Comparison of ENCODE assay signal across 8 mouse cellular contexts in the genomic region with DNA sequence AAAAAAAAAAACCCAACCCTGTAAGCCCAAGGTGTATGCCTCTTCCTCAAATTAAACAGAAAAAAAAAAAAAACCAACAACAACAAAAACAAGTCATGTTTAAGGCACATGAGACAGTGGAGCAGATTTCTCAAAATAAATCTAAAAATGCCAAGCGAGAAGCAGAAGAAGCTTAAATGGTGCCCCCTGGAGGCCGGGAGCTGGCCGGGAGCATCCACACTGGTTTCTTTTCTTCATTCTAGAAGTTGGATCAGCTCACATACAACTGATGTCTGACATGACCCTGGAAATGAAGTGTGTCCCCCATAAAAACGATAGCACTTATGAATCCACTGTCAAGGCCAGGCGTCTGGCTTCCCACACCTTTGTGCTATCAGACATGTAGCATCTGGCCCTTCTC. TPM values are rescaled to one million over a fixed set of nuclear protein-coding genes. Genes with fewer than 3 reads are reported as not detected.
DNase-seq lines count a peak whose midpoint lies in the region; ATAC-seq and TF ChIP-seq lines count a peak whose summit lies in the region.

No protein-coding gene starts in this region.

- 54% methylated on average over 5 of the region's 5 CpGs for WGBS in midbrain, embryonic 14.5 days
- WGBS in midbrain, embryonic 16.5 days = 49% methylated on average over 5 of the region's 5 CpGs
- 49% methylated on average over 5 of the region's 5 CpGs for WGBS in midbrain, postnatal 0 days

- H3K4me1 ChIP-seq in midbrain, embryonic 14.5 days (ENCODE audit: control insufficient read depth, insufficient read depth, low read length) = no peaks in the 10 kb centered on the region
- H3K4me1 ChIP-seq in midbrain, embryonic 16.5 days (ENCODE audit: control insufficient read depth, insufficient read depth, low read length) = no peaks in the 10 kb centered on the region
- no peaks in the 10 kb centered on the region for H3K4me1 ChIP-seq in midbrain, postnatal 0 days (ENCODE audit: insufficient read depth, low read length)

- peak; percentile 56 for TF ChIP-seq CTCF in gastrocnemius, adult 2 months (IDR thresholded peaks at IDR 0.05)
- TF ChIP-seq CTCF in midbrain, postnatal 0 days (IDR thresholded peaks at IDR 0.05) = peak; percentile 65

- H3K27ac ChIP-seq in gastrocnemius, adult 2 months = no peak overlapping the region
- no peak overlapping the region for H3K27ac ChIP-seq in midbrain, embryonic 14.5 days (replicated peaks; ENCODE audit: low read depth, low read length)
- H3K27ac ChIP-seq in midbrain, embryonic 16.5 days (ENCODE audit: low read length) = no peak overlapping the region
- no peak overlapping the region for H3K27ac ChIP-seq in midbrain, postnatal 0 days (ENCODE audit: low read depth, low read length)

- H3K9me3 ChIP-seq in midbrain, embryonic 14.5 days (ENCODE audit: control insufficient read depth, low read length) = no peaks in the 10 kb centered on the region
- no peaks in the 10 kb centered on the region for H3K9me3 ChIP-seq in midbrain, embryonic 16.5 days (replicated peaks; ENCODE audit: control insufficient read depth, low read length, poor library complexity, severe bottlenecking)
- no peaks in the 10 kb centered on the region for H3K9me3 ChIP-seq in midbrain, postnatal 0 days (ENCODE audit: low read length)

- H3K9ac ChIP-seq in midbrain, embryonic 14.5 days (replicated peaks; ENCODE audit: low read length) = no peak overlapping the region
- H3K9ac ChIP-seq in midbrain, embryonic 16.5 days (ENCODE audit: low read depth, low read length) = no peak overlapping the region
- H3K9ac ChIP-seq in midbrain, postnatal 0 days (replicated peaks; ENCODE audit: low read length, poor library complexity, severe bottlenecking) = no peak overlapping the region

- intact Hi-C loops in gastrocnemius, adult 2 months (cut with DNase I) = loop anchor here (5.0 kb wide), 1 partner anchor 69 kb away; a partner anchor contains a TSS
- intact Hi-C loops in gastrocnemius, postnatal 14 days (cut with DNase I; ENCODE audit: low total_unique reads) = no loop called here

- H3K27me3 ChIP-seq in midbrain, embryonic 14.5 days (ENCODE audit: control insufficient read depth, insufficient read depth, low read length) = no peaks in the 10 kb centered on the region
- H3K27me3 ChIP-seq in midbrain, embryonic 16.5 days (ENCODE audit: control insufficient read depth, insufficient read depth, low read depth, low read length) = no peaks in the 10 kb centered on the region
- H3K27me3 ChIP-seq in midbrain, postnatal 0 days (ENCODE audit: insufficient read depth, low read length) = no peaks in the 10 kb centered on the region

- H3K36me3 ChIP-seq in midbrain, embryonic 14.5 days (ENCODE audit: control insufficient read depth, insufficient read depth, low read length) = peaks cover 80% of the 10 kb centered on the region
- H3K36me3 ChIP-seq in midbrain, embryonic 16.5 days (ENCODE audit: control insufficient read depth, insufficient read depth, low read length) = peaks cover 28% of the 10 kb centered on the region
- H3K36me3 ChIP-seq in midbrain, postnatal 0 days (ENCODE audit: insufficient read depth, low read length) = peaks cover 58% of the 10 kb centered on the region

- H3K4me2 ChIP-seq in midbrain, embryonic 14.5 days (ENCODE audit: low read length) = no peak overlapping the region
- H3K4me2 ChIP-seq in midbrain, embryonic 16.5 days (ENCODE audit: low read length) = no peak overlapping the region
- no peak overlapping the region for H3K4me2 ChIP-seq in midbrain, postnatal 0 days (ENCODE audit: low read depth, low read length, poor library complexity, severe bottlenecking)

- ATAC-seq in midbrain, embryonic 14.5 days (ENCODE audit: low FRiP score, low TSS enrichment) = no peak
- ATAC-seq in midbrain, embryonic 16.5 days = no peak
- no peak for ATAC-seq in midbrain, postnatal 0 days (ENCODE audit: low FRiP score)

- H3K4me3 ChIP-seq in gastrocnemius, adult 2 months = no peak overlapping the region
- H3K4me3 ChIP-seq in midbrain, embryonic 14.5 days (replicated peaks; ENCODE audit: low read depth, low read length) = no peak overlapping the region
- no peak overlapping the region for H3K4me3 ChIP-seq in midbrain, embryonic 16.5 days (ENCODE audit: low read depth, low read length)
- H3K4me3 ChIP-seq in midbrain, postnatal 0 days (ENCODE audit: low read depth, low read length) = no peak overlapping the region

- no peak for DNase-seq in gastrocnemius, adult 2 months
- DNase-seq in gastrocnemius, postnatal 14 days = no peak
- DNase-seq in midbrain, embryonic 14.5 days = peak; percentile 69
- peak; percentile 43 for DNase-seq in adipocyte (ENCODE audit: low spot score)
- peak; percentile 75 for DNase-seq in kidney, postnatal 10 days
- peak; percentile 25 for DNase-seq in midbrain, postnatal 0 days (ENCODE audit: low spot score)
- no peak for DNase-seq in natural killer cell, adult 2 months (ENCODE audit: low spot score in 2 of 2)

RNA-seq across cellular contexts. Expression of a gene that starts 35.1 kb away (rescaled TPM):
- 10 to 100 TPM; 14.4 to 14.8 TPM for total RNA-seq in gastrocnemius, adult 2 months (2021)
- 10 to 100 TPM; 11.1 to 15.3 TPM for total RNA-seq in gastrocnemius, postnatal 14 days (2021)
- 9.2 and 13.7 TPM in 2 replicates for polyA plus RNA-seq in midbrain, embryonic 14.5 days (2014; fragmentation: Nextera tagmentation; extraction: Ambion mirVana)
- polyA plus RNA-seq in midbrain, embryonic 16.5 days (2015; fragmentation: Nextera tagmentation; extraction: Ambion mirVana) = 7.0 and 7.9 TPM in 2 replicates
- total RNA-seq in midbrain, postnatal 0 days (2014; rRNA removed) = 10.3 and 25.6 TPM in 2 replicates
- 4.3 and 6.2 TPM in 2 replicates for polyA plus RNA-seq in midbrain, postnatal 0 days (2015; fragmentation: Nextera tagmentation; extraction: Ambion mirVana)

RNA-seq across cellular contexts. Expression of a gene that starts 36.0 kb away (rescaled TPM):
- total RNA-seq in gastrocnemius, adult 2 months (2021) = under 1 TPM in 1 of 2 experiments, not detected in 1; 0.11 TPM
- under 1 TPM; 0.80 to 0.92 TPM for total RNA-seq in gastrocnemius, postnatal 14 days (2021)
- polyA plus RNA-seq in midbrain, embryonic 14.5 days (2014; fragmentation: Nextera tagmentation; extraction: Ambion mirVana) = 1.6 TPM in 2 replicates
- 1.4 and 1.5 TPM in 2 replicates for polyA plus RNA-seq in midbrain, embryonic 16.5 days (2015; fragmentation: Nextera tagmentation; extraction: Ambion mirVana)
- total RNA-seq in midbrain, postnatal 0 days (2014; rRNA removed) = 0.09 and 0.22 TPM in 2 replicates
- 0.38 and 0.74 TPM in 2 replicates for polyA plus RNA-seq in midbrain, postnatal 0 days (2015; fragmentation: Nextera tagmentation; extraction: Ambion mirVana)

RNA-seq across cellular contexts. Expression of a gene that starts 52.3 kb away (rescaled TPM):
- total RNA-seq in gastrocnemius, adult 2 months (2021) = under 1 TPM in 1 of 2 experiments, not detected in 1; 0.20 TPM
- total RNA-seq in gastrocnemius, postnatal 14 days (2021) = under 1 TPM; 0.29 to 0.57 TPM
- polyA plus RNA-seq in midbrain, embryonic 14.5 days (2014; fragmentation: Nextera tagmentation; extraction: Ambion mirVana) = 0.86 and 0.97 TPM in 2 replicates
- 1.1 and 1.2 TPM in 2 replicates for polyA plus RNA-seq in midbrain, embryonic 16.5 days (2015; fragmentation: Nextera tagmentation; extraction: Ambion mirVana)
- total RNA-seq in midbrain, postnatal 0 days (2014; rRNA removed) = 0.93 and 1.3 TPM in 2 replicates
- 1.0 and 1.3 TPM in 2 replicates for polyA plus RNA-seq in midbrain, postnatal 0 days (2015; fragmentation: Nextera tagmentation; extraction: Ambion mirVana)

Comparison
In these comparisons a context has a peak if more than half of its experiments do, and no peak if none do; other contexts are left out.
1. DNase-seq: peak in midbrain, embryonic 14.5 days (single experiment), adipocyte (single experiment), kidney, postnatal 10 days (single experiment) and midbrain, postnatal 0 days (single experiment); none in gastrocnemius, adult 2 months (single experiment), gastrocnemius, postnatal 14 days (single experiment) and natural killer cell, adult 2 months (0 of 2).